Mouse (Mus musculus): ENCODE measurements at regions not wholly inside any gene's neighbourhood (a gene's known extent, or its start where the extent isn't known, plus 50 kb on each side); places are given as distances from the start of the nearest gene placed in this dataset.

GRCm38 (mm10) chr11:40624126-40624778 is 70.8 kb downstream of the Mat2b start:
- in situ Hi-C loops (cut with MboI, MseI) = no loop called here

GRCm38 (mm10) chr11:40620036-40620435 is 75.0 kb downstream of the Mat2b start:
- in situ Hi-C loops (cut with MboI, MseI) = no loop called here

- in situ Hi-C loops (cut with MboI, MseI) = no loop called here
Measured at GRCm38 (mm10) chr11:40603008-40603407, 92.0 kb downstream of the Mat2b start.

- in situ Hi-C loops (cut with MboI, MseI) = no loop called here
Measured at GRCm38 (mm10) chr11:40601572-40601909, 93.5 kb downstream of the Mat2b start.

GRCm38 (mm10) chr11:40600773-40601571 is 94.0 kb downstream of the Mat2b start:
- in situ Hi-C loops (cut with MboI, MseI) = no loop called here

- in situ Hi-C loops (cut with MboI, MseI) = no loop called here
Measured at GRCm38 (mm10) chr11:40599956-40600772, 94.8 kb downstream of the Mat2b start.

GRCm38 (mm10) chr11:40596347-40596746 is 98.7 kb downstream of the Mat2b start:
- in situ Hi-C loops (cut with MboI, MseI) = no loop called here

- in situ Hi-C loops (cut with MboI, MseI) = no loop called here
Measured at GRCm38 (mm10) chr11:40592056-40592455, 102.9 kb downstream of the Mat2b start.

- in situ Hi-C loops (cut with MboI, MseI) = no loop called here
Measured at GRCm38 (mm10) chr11:40573758-40574139, 121.3 kb downstream of the Mat2b start.

- in situ Hi-C loops (cut with MboI, MseI) = no loop called here
Measured at GRCm38 (mm10) chr11:40572953-40573757, 121.8 kb downstream of the Mat2b start.

- in situ Hi-C loops (cut with MboI, MseI) = no loop called here
Measured at GRCm38 (mm10) chr11:40562866-40563265, 132.1 kb downstream of the Mat2b start.

- in situ Hi-C loops (cut with MboI, MseI) = no loop called here
Measured at GRCm38 (mm10) chr11:40561983-40562382, 133.0 kb downstream of the Mat2b start.

- in situ Hi-C loops (cut with MboI, MseI) = no loop called here
Measured at GRCm38 (mm10) chr11:40561400-40561799, 133.6 kb downstream of the Mat2b start.

- in situ Hi-C loops (cut with MboI, MseI) = no loop called here
Measured at GRCm38 (mm10) chr11:40558486-40558885, 136.5 kb downstream of the Mat2b start.

GRCm38 (mm10) chr11:40554867-40555794 is 139.9 kb downstream of the Mat2b start:
- in situ Hi-C loops (cut with MboI, MseI) = no loop called here

GRCm38 (mm10) chr11:40552054-40552453 is 142.9 kb downstream of the Mat2b start:
- in situ Hi-C loops (cut with MboI, MseI) = no loop called here

- in situ Hi-C loops (cut with MboI, MseI) = no loop called here
Measured at GRCm38 (mm10) chr11:40546596-40546995, 148.4 kb downstream of the Mat2b start.

- in situ Hi-C loops (cut with MboI, MseI) = no loop called here
Measured at GRCm38 (mm10) chr11:40545537-40545936, 149.5 kb downstream of the Mat2b start.

GRCm38 (mm10) chr11:40540229-40540628 is 154.8 kb downstream of the Mat2b start:
- in situ Hi-C loops (cut with MboI, MseI) = no loop called here

GRCm38 (mm10) chr11:40539776-40540175 is 155.2 kb downstream of the Mat2b start:
- in situ Hi-C loops (cut with MboI, MseI) = no loop called here
